Mouse (Mus musculus) embryonic facial prominence, embryonic 13.5 days (tissue): ENCODE results near the gene Smco3. TPM values are rescaled to one million over a fixed set of nuclear protein-coding genes. Genes with fewer than 3 reads are reported as not detected.
A peak's percentile ranks its signal among the peaks of the same experiment; 100 is the strongest.
"Not testable (repeated sequence)": the region's sequence is repeated elsewhere in the genome, so short reads cannot be mapped to it uniquely, and the experiment has no call there.

Source experiments
- ATAC-seq: fragments of 200-750 bp; cut with Nextera tagmentation; 2 replicates; pipeline ENCODE4 v1.8.0; 2017; ENCODE audit warnings: low read depth; ENCODE audit not compliant: insufficient number of reproducible peaks, insufficient read depth, low FRiP score, low TSS enrichment
- H3K27ac ChIP-seq: fragments of 300-500 bp; sonication (generic); 2 replicates; pipeline ENCODE4 v1.5.1; 2015; ENCODE audit warnings: moderate library complexity, mild to moderate bottlenecking, inconsistent platforms
- H3K27me3 ChIP-seq: fragments of 300-500 bp; sonication (generic); 2 replicates; pipeline ENCODE4 v1.6.1; 2015; ENCODE audit warnings: mild to moderate bottlenecking, inconsistent platforms
- H3K36me3 ChIP-seq: fragments of 300-500 bp; sonication (generic); 2 replicates; pipeline ENCODE4 v1.6.1; 2015; ENCODE audit warnings: mild to moderate bottlenecking, inconsistent platforms
- H3K4me1 ChIP-seq: fragments of 300-500 bp; sonication (generic); 2 replicates; pipeline ENCODE4 v1.6.1; 2015; ENCODE audit warnings: inconsistent platforms
- H3K4me2 ChIP-seq: fragments of 300-500 bp; sonication (generic); 2 replicates; pipeline ENCODE4 v1.6.1; 2015; ENCODE audit warnings: moderate library complexity, mild to moderate bottlenecking, inconsistent platforms
- H3K4me3 ChIP-seq: fragments of 300-500 bp; sonication (generic); 2 replicates; pipeline ENCODE4 v1.5.1; 2015; ENCODE audit warnings: mild to moderate bottlenecking, inconsistent platforms
- H3K9ac ChIP-seq: fragments of 300-500 bp; sonication (generic); 2 replicates; pipeline ENCODE4 v1.6.1; 2015; ENCODE audit warnings: mild to moderate bottlenecking, inconsistent platforms
- H3K9me3 ChIP-seq: fragments of 300-500 bp; sonication (generic); 2 replicates; pipeline ENCODE4 v1.6.1; 2016; ENCODE audit warnings: inconsistent platforms
- WGBS: fragments of 180-500 bp; shearing (Covaris S2); methylation state at CpG from one replicate; pipeline ENCODE4 v1.1.7; 2015; ENCODE audit warnings: mixed read lengths; 5-methylcytosine and 5-hydroxymethylcytosine counted together
- polyA plus RNA-seq: library from polyadenylated mRNA; unstranded; fragments of >200 nt; fragmentation: Nextera tagmentation; extraction: Ambion mirVana; gene quantifications from 2 replicates; pipeline ENCODE4 v1.2.1, GENCODE M21; 2015

Smco3 gene
- 0.98 and 2.6 TPM in 2 replicates for polyA plus RNA-seq

- H3K9ac ChIP-seq: 0 out of 2 replicates have a peak within 1 kb of the TSS, but pooled peaks have one; percentile 47
- no peak within 1 kb of the TSS for H3K27ac ChIP-seq
- no peaks in the 10 kb centered on the region for H3K36me3 ChIP-seq
- H3K4me3 ChIP-seq: peak within 1 kb of the TSS; percentile 18
- H3K4me2 ChIP-seq: peak within 1 kb of the TSS; percentile 39
- H3K9me3 ChIP-seq: no peaks in the 10 kb centered on the region
- H3K4me1 ChIP-seq: peaks cover 6% of the 10 kb centered on the region; the same call in 1 of the 2 replicates
- ATAC-seq: no peak
- H3K27me3 ChIP-seq: no peaks in the 10 kb centered on the region
- 20% methylated on average over 4 of the region's 4 CpGs for WGBS
Measured at GRCm38 (mm10) chr6:136835352-136835751, at the start of gene Smco3. Gene Smco3, minus strand, starts transcription at chr6:136835452.

- 44% methylated on average over 1 of the region's 1 CpGs for WGBS
- not testable (repeated sequence) for H3K36me3 ChIP-seq, H3K9ac ChIP-seq, H3K27me3 ChIP-seq, H3K4me3 ChIP-seq, H3K9me3 ChIP-seq, H3K4me1 ChIP-seq, H3K27ac ChIP-seq, H3K4me2 ChIP-seq, ATAC-seq
Measured at GRCm38 (mm10) chr6:136884766-136885165, 49.5 kb upstream of the Smco3 start.

GRCm38 (mm10) chr6:136883961-136884360 is 48.7 kb upstream of the Smco3 start:
- 96% methylated on average over 6 of the region's 6 CpGs for WGBS

GRCm38 (mm10) chr6:136883431-136883915 is 48.2 kb upstream of the Smco3 start:
- H3K4me1 ChIP-seq: peaks cover 9% of the 10 kb centered on the region; the same call in 1 of the 2 replicates
- H3K27me3 ChIP-seq: no peaks in the 10 kb centered on the region
- H3K4me2 ChIP-seq: no peak overlapping the region
- no peak for ATAC-seq
- 0 out of 2 replicates have a peak overlapping the region, but pooled peaks have one; percentile 4 for H3K27ac ChIP-seq
- H3K9ac ChIP-seq: no peak overlapping the region
- WGBS: 84% methylated on average over 3 of the region's 3 CpGs
- H3K9me3 ChIP-seq: no peaks in the 10 kb centered on the region
- no peaks in the 10 kb centered on the region for H3K36me3 ChIP-seq
- H3K4me3 ChIP-seq: no peak overlapping the region

More at GRCm38 (mm10) chr6:136883961-136884360, 48.7 kb upstream of the Smco3 start:
- Histone ChIP-seq H3K9ac (no peak overlapping the region), H3K27ac (no peak overlapping the region), H3K9me3 (no peaks in the 10 kb centered on the region), H3K4me1 (peaks cover 9% of the 10 kb centered on the region; the same call in 1 of the 2 replicates), H3K27me3 (no peaks in the 10 kb centered on the region), H3K4me3 (no peak overlapping the region), H3K36me3 (no peaks in the 10 kb centered on the region), H3K4me2 (no peak overlapping the region)
- ATAC-seq: no peak

GRCm38 (mm10) chr6:136881678-136882077 is 46.4 kb upstream of the Smco3 start:
- Histone ChIP-seq H3K4me2 (no peak overlapping the region), H3K4me3 (no peak overlapping the region), H3K36me3 (no peaks in the 10 kb centered on the region), H3K9ac (no peak overlapping the region), H3K27me3 (no peaks in the 10 kb centered on the region), H3K9me3 (no peaks in the 10 kb centered on the region), H3K4me1 (peaks cover 9% of the 10 kb centered on the region; the same call in 1 of the 2 replicates), H3K27ac (peak overlapping the region; percentile 57; the same call in 1 of the 2 replicates)
- 40% methylated on average over 8 of the region's 8 CpGs for WGBS
- no peak for ATAC-seq

GRCm38 (mm10) chr6:136875670-136876069 is 40.4 kb upstream of the Smco3 start, which contains the start of gene Mgp:
Gene Mgp, minus strand, starts transcription at chr6:136875823.
- peak; percentile 82 for ATAC-seq
- no peaks in the 10 kb centered on the region for H3K27me3 ChIP-seq
- 21% methylated on average over 9 of the region's 9 CpGs for WGBS
- H3K9me3 ChIP-seq: no peaks in the 10 kb centered on the region
- H3K9ac ChIP-seq: peak within 1 kb of the TSS; percentile 67
- H3K4me3 ChIP-seq: peak within 1 kb of the TSS; percentile 42
- H3K27ac ChIP-seq: peak within 1 kb of the TSS; percentile 86
- H3K4me2 ChIP-seq: peak within 1 kb of the TSS; percentile 53
- peaks cover 27% of the 10 kb centered on the region for H3K4me1 ChIP-seq
- H3K36me3 ChIP-seq: 0 out of 2 replicates have a peak, but pooled peaks cover 3% of the 10 kb centered on the region

- WGBS: 18% methylated on average over 8 of the region's 8 CpGs
- Histone ChIP-seq H3K27me3 (no peaks in the 10 kb centered on the region), H3K36me3 (0 out of 2 replicates have a peak, but pooled peaks cover 3% of the 10 kb centered on the region), H3K4me1 (peaks cover 27% of the 10 kb centered on the region), H3K27ac (peak overlapping the region; percentile 72; the same call in 1 of the 2 replicates), H3K9me3 (no peaks in the 10 kb centered on the region), H3K4me2 (peak overlapping the region; percentile 49), H3K9ac (peak overlapping the region; percentile 41; the same call in 1 of the 2 replicates), H3K4me3 (peak overlapping the region; percentile 32)
- no peak for ATAC-seq
Measured at GRCm38 (mm10) chr6:136874599-136874998, 39.3 kb upstream of the Smco3 start.

GRCm38 (mm10) chr6:136868921-136869320 is 33.7 kb upstream of the Smco3 start:
- no peak overlapping the region for H3K4me3 ChIP-seq
- H3K27ac ChIP-seq: no peak overlapping the region
- H3K9ac ChIP-seq: no peak overlapping the region
- H3K27me3 ChIP-seq: no peaks in the 10 kb centered on the region
- WGBS: 65% methylated on average over 5 of the region's 5 CpGs
- H3K9me3 ChIP-seq: no peaks in the 10 kb centered on the region
- 0 out of 2 replicates have a peak, but pooled peaks cover 3% of the 10 kb centered on the region for H3K36me3 ChIP-seq
- peaks cover 25% of the 10 kb centered on the region for H3K4me1 ChIP-seq
- no peak for ATAC-seq
- H3K4me2 ChIP-seq: no peak overlapping the region

GRCm38 (mm10) chr6:136866150-136866549 is 30.9 kb upstream of the Smco3 start:
- Histone ChIP-seq H3K4me1 (peaks cover 23% of the 10 kb centered on the region), H3K4me3 (no peak overlapping the region), H3K9ac (no peak overlapping the region), H3K36me3 (no peaks in the 10 kb centered on the region), H3K9me3 (no peaks in the 10 kb centered on the region), H3K27ac (no peak overlapping the region), H3K27me3 (no peaks in the 10 kb centered on the region), H3K4me2 (no peak overlapping the region)
- ATAC-seq: no peak
- WGBS: 78% methylated on average over 4 of the region's 4 CpGs

- Histone ChIP-seq H3K36me3 (no peaks in the 10 kb centered on the region), H3K4me3 (no peak overlapping the region), H3K27ac (no peak overlapping the region), H3K9me3 (no peaks in the 10 kb centered on the region), H3K9ac (no peak overlapping the region), H3K4me1 (peaks cover 23% of the 10 kb centered on the region), H3K4me2 (no peak overlapping the region), H3K27me3 (no peaks in the 10 kb centered on the region)
- no peak for ATAC-seq
- 86% methylated on average over 5 of the region's 5 CpGs for WGBS
Measured at GRCm38 (mm10) chr6:136865360-136865759, 30.1 kb upstream of the Smco3 start.

GRCm38 (mm10) chr6:136861020-136861419 is 25.8 kb upstream of the Smco3 start:
- Histone ChIP-seq H3K36me3 (no peaks in the 10 kb centered on the region), H3K27me3 (no peaks in the 10 kb centered on the region), H3K9me3 (no peaks in the 10 kb centered on the region), H3K9ac (no peak overlapping the region), H3K4me3 (no peak overlapping the region), H3K4me2 (no peak overlapping the region), H3K4me1 (peaks cover 26% of the 10 kb centered on the region), H3K27ac (no peak overlapping the region)
- no peak for ATAC-seq
- WGBS: 40% methylated on average over 9 of the region's 9 CpGs

GRCm38 (mm10) chr6:136858420-136858819 is 23.2 kb upstream of the Smco3 start:
- H3K4me1 ChIP-seq: peaks cover 21% of the 10 kb centered on the region
- WGBS: 64% methylated on average over 8 of the region's 8 CpGs
- ATAC-seq: no peak
- H3K27me3 ChIP-seq: no peaks in the 10 kb centered on the region
- no peaks in the 10 kb centered on the region for H3K36me3 ChIP-seq
- no peaks in the 10 kb centered on the region for H3K9me3 ChIP-seq
- H3K4me3 ChIP-seq: no peak overlapping the region
- H3K9ac ChIP-seq: no peak overlapping the region
- H3K4me2 ChIP-seq: no peak overlapping the region
- no peak overlapping the region for H3K27ac ChIP-seq
